Mouse (Mus musculus): ENCODE results near the gene Arap1. TPM values are rescaled to one million over a fixed set of nuclear protein-coding genes. Genes with fewer than 3 reads are reported as not detected.

Arap1 gene
- polyA plus RNA-seq, 1 experiment from 2014 or later, result 88.7 TPM

DNA sequence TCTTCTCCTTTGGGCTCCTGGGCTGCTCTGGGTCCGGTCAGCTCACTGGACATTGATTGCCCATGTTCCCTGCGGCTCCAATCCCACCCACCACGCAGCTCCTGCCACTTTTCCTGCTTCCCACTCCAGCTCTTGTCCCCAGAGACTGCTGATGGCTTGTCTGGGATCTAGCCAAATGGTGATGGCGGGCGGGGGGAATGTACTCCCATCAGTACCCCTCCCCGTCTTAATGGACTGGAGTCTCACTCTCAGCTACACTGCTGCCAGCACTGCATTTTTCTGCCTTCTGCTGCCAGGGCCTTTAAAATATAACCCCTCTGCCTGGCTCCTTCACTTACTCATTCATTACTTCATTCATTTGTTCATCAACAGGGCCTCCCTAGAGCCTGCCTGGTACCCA lies 76.1 kb downstream of the Arap1 start:
- Histone ChIP-seq H3K27me3 (replicated peaks) (0 out of 2 replicates have a peak, but pooled peaks cover 1% of the 10 kb centered on the region), H3K4me1 (no peaks in the 10 kb centered on the region), H3K4me3 (replicated peaks) (no peak overlapping the region), H3K9ac (no peak overlapping the region), H3K4me2 (no peak overlapping the region), H3K9me3 (no peaks in the 10 kb centered on the region), H3K36me3 (no peaks in the 10 kb centered on the region), H3K27ac (no peak overlapping the region)
- ATAC-seq (ENCODE audit: insufficient read depth, low FRiP score, low read depth), result 0 out of 2 replicates have a peak, but pooled peaks have one; percentile 13
- WGBS, result 54% methylated on average over 6 of the region's 6 CpGs

GRCm38 (mm10) chr7:101426692-101427091 lies 78.8 kb downstream of the Arap1 start:
- no peak overlapping the region for H3K27ac ChIP-seq
- 73% methylated on average over 8 of the region's 8 CpGs for WGBS
- H3K4me3 ChIP-seq (replicated peaks), result no peak overlapping the region
- no peak for ATAC-seq (ENCODE audit: insufficient read depth, low FRiP score, low read depth)
- no peaks in the 10 kb centered on the region for H3K27me3 ChIP-seq (replicated peaks)
- H3K4me2 ChIP-seq, result no peak overlapping the region
- H3K4me1 ChIP-seq, result no peaks in the 10 kb centered on the region
- no peaks in the 10 kb centered on the region for H3K9me3 ChIP-seq
- H3K9ac ChIP-seq, result no peak overlapping the region
- no peaks in the 10 kb centered on the region for H3K36me3 ChIP-seq

DNA sequence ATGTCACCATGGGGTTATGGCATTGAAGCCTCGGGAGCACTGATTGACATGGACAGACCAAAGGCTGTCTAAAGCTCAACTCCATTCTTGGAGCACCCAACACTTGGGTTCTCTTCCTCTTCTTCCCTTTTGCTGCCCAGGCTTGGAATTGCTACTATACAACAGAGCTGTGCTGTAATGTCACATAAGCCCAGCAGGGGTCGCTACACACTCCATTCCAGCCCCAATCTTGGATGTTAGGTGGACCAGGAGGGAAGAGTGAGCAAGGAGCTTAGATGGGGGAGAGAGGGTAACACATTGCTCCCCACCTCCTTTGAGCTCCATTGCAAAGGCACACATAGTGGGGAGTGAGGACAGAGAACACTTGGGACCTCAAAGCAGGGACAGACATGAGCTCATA lies 79.9 kb downstream of the Arap1 start:
- 18% methylated on average over 2 of the region's 2 CpGs for WGBS
- Histone ChIP-seq H3K4me3 (replicated peaks) (no peak overlapping the region), H3K36me3 (no peaks in the 10 kb centered on the region), H3K9ac (no peak overlapping the region), H3K9me3 (no peaks in the 10 kb centered on the region), H3K4me2 (no peak overlapping the region), H3K27me3 (replicated peaks) (no peaks in the 10 kb centered on the region), H3K27ac (no peak overlapping the region), H3K4me1 (no peaks in the 10 kb centered on the region)
- no peak for ATAC-seq (ENCODE audit: insufficient read depth, low FRiP score, low read depth)

GRCm38 (mm10) chr7:101435038-101435437 lies 87.2 kb downstream of the Arap1 start:
- WGBS, result 58% methylated on average over 6 of the region's 6 CpGs
- Histone ChIP-seq H3K27ac (no peak overlapping the region), H3K4me1 (no peaks in the 10 kb centered on the region), H3K36me3 (no peaks in the 10 kb centered on the region), H3K4me2 (no peak overlapping the region), H3K9ac (no peak overlapping the region), H3K4me3 (replicated peaks) (no peak overlapping the region), H3K27me3 (replicated peaks) (no peaks in the 10 kb centered on the region), H3K9me3 (no peaks in the 10 kb centered on the region)
- ATAC-seq (ENCODE audit: insufficient read depth, low FRiP score, low read depth), result no peak

GRCm38 (mm10) chr7:101437876-101438275 lies 90.0 kb downstream of the Arap1 start:
- no peak for ATAC-seq (ENCODE audit: insufficient read depth, low FRiP score, low read depth)
- Histone ChIP-seq H3K4me2 (no peak overlapping the region), H3K4me3 (replicated peaks) (no peak overlapping the region), H3K9me3 (no peaks in the 10 kb centered on the region), H3K4me1 (no peaks in the 10 kb centered on the region), H3K36me3 (no peaks in the 10 kb centered on the region), H3K9ac (no peak overlapping the region), H3K27ac (no peak overlapping the region), H3K27me3 (replicated peaks) (no peaks in the 10 kb centered on the region)
- WGBS, result 10% methylated on average over 1 of the region's 1 CpGs

- H3K36me3 ChIP-seq, result no peaks in the 10 kb centered on the region
- H3K4me2 ChIP-seq, result no peak overlapping the region
- H3K27ac ChIP-seq, result no peak overlapping the region
- H3K9me3 ChIP-seq, result no peaks in the 10 kb centered on the region
- H3K27me3 ChIP-seq (replicated peaks), result no peaks in the 10 kb centered on the region
- no peaks in the 10 kb centered on the region for H3K4me1 ChIP-seq
- no peak for ATAC-seq (ENCODE audit: insufficient read depth, low FRiP score, low read depth)
- WGBS, result 54% methylated on average over 10 of the region's 10 CpGs
- H3K4me3 ChIP-seq (replicated peaks), result no peak overlapping the region
- H3K9ac ChIP-seq, result no peak overlapping the region
These were observed 95.2 kb downstream of the Arap1 start for GRCm38 (mm10) chr7:101443093-101443492.

GRCm38 (mm10) chr7:101444211-101444610 lies 96.3 kb downstream of the Arap1 start:
- no peak for ATAC-seq (ENCODE audit: insufficient read depth, low FRiP score, low read depth)
- no peaks in the 10 kb centered on the region for H3K27me3 ChIP-seq (replicated peaks)
- no peak overlapping the region for H3K27ac ChIP-seq
- no peaks in the 10 kb centered on the region for H3K36me3 ChIP-seq
- no peak overlapping the region for H3K4me2 ChIP-seq
- no peaks in the 10 kb centered on the region for H3K4me1 ChIP-seq
- no peak overlapping the region for H3K4me3 ChIP-seq (replicated peaks)
- WGBS, result 82% methylated on average over 4 of the region's 4 CpGs
- no peaks in the 10 kb centered on the region for H3K9me3 ChIP-seq
- H3K9ac ChIP-seq, result no peak overlapping the region

DNA sequence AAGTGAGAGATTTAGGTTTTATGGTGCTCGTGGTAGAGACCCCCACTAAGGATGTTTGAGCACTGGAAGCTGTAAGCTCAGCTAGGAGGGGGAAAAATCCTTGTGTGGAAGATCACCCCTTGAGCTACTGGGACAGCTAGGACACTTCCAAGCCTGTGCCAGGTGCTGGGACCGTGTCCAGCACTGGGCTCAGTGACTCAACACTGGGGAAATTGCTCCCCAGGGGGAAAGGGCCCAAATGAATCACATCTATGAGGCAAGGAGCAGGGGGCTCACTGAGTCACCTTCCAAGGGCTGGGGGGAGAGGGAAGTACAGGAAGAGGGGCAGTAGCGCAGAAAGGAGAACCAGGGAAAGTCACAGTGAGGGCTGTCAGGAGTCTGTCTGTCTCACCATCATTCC lies 102.0 kb downstream of the Arap1 start:
- no peaks in the 10 kb centered on the region for H3K36me3 ChIP-seq
- H3K9ac ChIP-seq, result no peak overlapping the region
- no peak overlapping the region for H3K4me3 ChIP-seq (replicated peaks)
- H3K4me1 ChIP-seq, result no peaks in the 10 kb centered on the region
- H3K9me3 ChIP-seq, result no peaks in the 10 kb centered on the region
- 37% methylated on average over 3 of the region's 3 CpGs for WGBS
- H3K27me3 ChIP-seq (replicated peaks), result peaks cover 24% of the 10 kb centered on the region
- H3K4me2 ChIP-seq, result no peak overlapping the region
- no peak overlapping the region for H3K27ac ChIP-seq
- ATAC-seq (ENCODE audit: insufficient read depth, low FRiP score, low read depth), result no peak

DNA sequence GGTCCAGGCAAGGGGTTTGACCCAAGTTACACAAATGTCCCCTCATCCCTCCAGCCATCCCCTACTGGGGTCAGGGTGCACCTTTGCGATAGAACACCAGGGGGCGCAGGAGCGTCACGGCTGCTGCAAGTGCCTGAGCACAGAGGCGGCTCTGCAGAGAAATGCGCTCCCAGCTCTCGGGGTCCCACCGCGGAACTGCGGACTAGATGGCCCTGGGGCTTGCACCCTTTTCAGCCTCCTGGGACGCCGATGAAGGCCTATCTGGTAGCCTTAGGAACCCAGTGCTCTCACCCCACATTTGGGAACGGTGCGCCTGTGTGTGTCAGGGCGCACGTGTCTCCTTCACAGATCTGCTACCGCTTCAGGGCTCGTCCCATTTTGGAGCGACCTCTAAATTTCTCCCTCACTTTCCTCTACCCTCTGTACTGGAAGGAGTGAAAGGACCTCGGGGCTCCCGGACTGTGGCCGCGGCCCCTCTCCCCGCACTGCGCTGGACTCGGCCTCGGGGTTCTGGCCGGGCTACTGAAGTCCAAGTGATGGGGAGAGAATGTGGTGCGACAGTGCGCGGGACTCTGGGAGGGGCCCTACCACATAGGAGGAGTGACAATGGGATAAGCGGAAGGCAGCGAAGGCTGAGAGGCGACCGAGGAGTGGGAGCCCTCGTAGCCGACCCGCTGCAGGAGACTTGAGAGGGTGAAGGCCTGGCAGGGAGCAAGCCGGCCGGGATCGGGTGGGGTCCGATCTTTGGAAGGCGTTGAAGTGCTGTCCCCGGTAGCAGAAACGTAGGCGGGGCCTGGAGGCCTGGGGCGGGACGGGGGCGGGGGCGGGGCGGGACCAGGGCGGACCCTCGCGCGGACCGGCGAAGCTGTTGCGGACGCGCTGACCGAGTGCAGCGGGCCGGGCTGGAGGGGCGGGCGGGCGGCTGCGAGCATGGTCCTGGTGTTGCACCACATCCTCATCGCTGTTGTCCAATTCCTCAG lies 102.8 kb downstream of the Arap1 start:
- Histone ChIP-seq H3K27me3 (replicated peaks) (peaks cover 24% of the 10 kb centered on the region), H3K27ac (no peak overlapping the region), H3K9ac (no peak overlapping the region), H3K9me3 (no peaks in the 10 kb centered on the region), H3K4me2 (peak overlapping the region; percentile 100), H3K4me1 (no peaks in the 10 kb centered on the region), H3K36me3 (no peaks in the 10 kb centered on the region), H3K4me3 (replicated peaks) (peak overlapping the region; percentile 62)
- under 1% methylated on average over 52 of the region's 68 CpGs for WGBS
- peak; percentile 61 for ATAC-seq (ENCODE audit: insufficient read depth, low FRiP score, low read depth)

DNA sequence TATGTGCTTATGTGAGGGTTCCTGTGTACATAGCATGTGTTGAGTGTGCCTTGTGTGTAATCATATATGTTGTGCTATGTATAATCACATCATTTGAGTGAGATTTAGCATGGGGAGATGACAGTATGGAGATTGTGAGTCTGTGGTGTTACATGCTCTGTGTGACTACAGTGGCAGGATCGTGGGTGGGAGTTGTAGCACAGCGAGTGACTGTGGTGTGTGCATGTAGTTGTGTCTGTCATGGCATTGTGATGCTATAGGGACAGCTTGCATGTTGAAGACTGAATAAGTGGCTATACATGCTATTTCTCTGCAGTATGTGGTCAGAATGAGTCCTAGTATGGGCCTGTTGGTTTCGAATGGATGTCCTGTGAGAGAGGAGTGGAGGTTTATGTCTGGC lies 104.8 kb downstream of the Arap1 start:
- H3K9ac ChIP-seq, result no peak overlapping the region
- WGBS, result 80% methylated on average over 3 of the region's 3 CpGs
- ATAC-seq (ENCODE audit: insufficient read depth, low FRiP score, low read depth), result no peak
- no peaks in the 10 kb centered on the region for H3K9me3 ChIP-seq
- no peaks in the 10 kb centered on the region for H3K36me3 ChIP-seq
- no peaks in the 10 kb centered on the region for H3K4me1 ChIP-seq
- H3K27me3 ChIP-seq (replicated peaks), result peaks cover 24% of the 10 kb centered on the region
- peak overlapping the region; percentile 62; the same call in 1 of the 2 replicates for H3K4me3 ChIP-seq (replicated peaks)
- no peak overlapping the region for H3K27ac ChIP-seq
- H3K4me2 ChIP-seq, result peak overlapping the region; percentile 100

DNA sequence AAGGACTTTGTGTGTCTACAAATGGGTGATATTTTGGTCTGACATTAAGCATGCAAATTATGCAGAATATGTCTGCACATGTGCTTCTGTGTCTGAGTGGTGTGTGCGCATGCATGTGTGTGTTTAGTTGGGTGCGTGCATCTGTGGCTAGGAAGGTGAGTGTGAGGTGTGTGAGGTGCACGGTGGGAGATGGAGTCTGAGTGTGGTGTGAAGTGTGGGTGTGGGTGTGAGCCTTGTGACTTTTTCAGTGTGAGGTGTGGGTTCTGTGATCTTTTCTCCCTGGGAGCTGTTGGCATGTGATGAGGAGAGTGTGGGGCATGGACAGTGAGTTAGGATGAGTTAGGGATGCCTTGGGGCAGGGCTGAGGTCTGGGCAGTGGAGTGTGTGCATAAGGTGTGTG lies 105.4 kb downstream of the Arap1 start:
- Histone ChIP-seq H3K9ac (no peak overlapping the region), H3K9me3 (no peaks in the 10 kb centered on the region), H3K4me2 (peak overlapping the region; percentile 100), H3K4me3 (replicated peaks) (0 out of 2 replicates have a peak overlapping the region, but pooled peaks have one; percentile 62), H3K27me3 (replicated peaks) (peaks cover 24% of the 10 kb centered on the region), H3K36me3 (no peaks in the 10 kb centered on the region), H3K27ac (no peak overlapping the region), H3K4me1 (no peaks in the 10 kb centered on the region)
- no peak for ATAC-seq (ENCODE audit: insufficient read depth, low FRiP score, low read depth)
- 80% methylated on average over 3 of the region's 3 CpGs for WGBS

GRCm38 (mm10) chr7:101453725-101454124 lies 105.9 kb downstream of the Arap1 start:
- H3K27me3 ChIP-seq (replicated peaks), result peaks cover 24% of the 10 kb centered on the region
- 31% methylated on average over 8 of the region's 8 CpGs for WGBS
- no peaks in the 10 kb centered on the region for H3K4me1 ChIP-seq
- no peaks in the 10 kb centered on the region for H3K36me3 ChIP-seq
- no peak overlapping the region for H3K9ac ChIP-seq
- no peak overlapping the region for H3K4me3 ChIP-seq (replicated peaks)
- H3K9me3 ChIP-seq, result no peaks in the 10 kb centered on the region
- H3K27ac ChIP-seq, result no peak overlapping the region
- H3K4me2 ChIP-seq, result peak overlapping the region; percentile 100; the same call in 1 of the 2 replicates
- no peak for ATAC-seq (ENCODE audit: insufficient read depth, low FRiP score, low read depth)
